Mouse (Mus musculus) thymus, adult 2 months (tissue): ENCODE measurements around the gene Efhd1.

ENCODE experiments used
- CTCF ChIP-seq: fragments of 200-500 bp; IDR thresholded peaks from 2 replicates; pipeline ENCODE4 v1.5.1; 2012; ENCODE audit warnings: mild to moderate bottlenecking, control low read depth, low read length, moderate library complexity, borderline replicate concordance; ENCODE audit not compliant: control insufficient read depth, poor library complexity, insufficient read depth; ENCODE audit errors: extremely low read depth
- POLR2A ChIP-seq: fragments of 200-500 bp; IDR thresholded peaks from 2 replicates; pipeline ENCODE4 v1.6.1; 2012; ENCODE audit warnings: mild to moderate bottlenecking, low read length, control low read depth, moderate library complexity; ENCODE audit not compliant: control insufficient read depth, poor library complexity, insufficient read depth; ENCODE audit errors: extremely low read depth

DNA sequence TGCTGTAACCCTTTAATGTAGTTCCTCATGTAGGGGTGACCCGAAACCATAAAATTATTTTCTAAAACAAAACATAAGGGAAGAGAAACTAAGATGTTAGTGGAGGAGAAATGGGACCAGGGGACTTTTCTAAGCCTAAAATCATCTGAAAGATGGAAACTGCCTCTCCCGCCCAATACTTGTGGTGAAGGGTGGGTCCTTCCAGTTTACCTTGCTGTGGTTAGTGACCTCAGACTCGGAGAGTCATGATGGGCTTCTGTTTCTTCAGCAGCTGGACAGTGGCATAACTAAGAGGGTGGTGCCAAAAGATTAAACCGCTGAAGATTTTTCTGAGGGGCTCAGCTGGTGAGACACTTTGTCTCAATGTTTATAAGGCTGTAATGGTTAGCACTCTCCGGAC, 16.1 kb downstream of the Efhd1 start:
- TF ChIP-seq CTCF (no peak), POLR2A (no peak)
